Mouse (Mus musculus) common myeloid progenitor, adult 5-6 weeks (primary cell): ENCODE measurements around the gene Gm11568. TPM values are rescaled to one million over a fixed set of nuclear protein-coding genes. Genes with fewer than 3 reads are reported as not detected.
"Not testable (repeated sequence)": the region's sequence is repeated elsewhere in the genome, so short reads cannot be mapped to it uniquely, and the experiment has no call there.

Experiments
- ATAC-seq: replicated peaks from 2 replicates; pipeline ENCODE4 v1.8.0; 2016; ENCODE audit warnings: low read depth, mild to moderate bottlenecking, moderate TSS enrichment, inconsistent platforms; ENCODE audit not compliant: poor library complexity, severe bottlenecking
- total RNA-seq: library from RNA; stranded (forward); fragments of 200-1000, 187-1606 nt; gene quantifications from 2 replicates; pipeline ENCODE4 v1.2.3, GENCODE M21; 2017

The Gm11568 gene
- total RNA-seq: not detected in 2 replicates

GRCm38 (mm10) chr11:99857617-99858016, at the start of gene Gm11568:
TSS of gene Gm11568 (plus strand) at chr11:99857917.
- ATAC-seq: no peak

GRCm38 (mm10) chr11:99809792-99810191, 47.9 kb upstream of the Gm11568 start, which contains the start of gene Krtap4-13:
TSS of gene Krtap4-13 (minus strand) at chr11:99809892.
- not testable (repeated sequence) for ATAC-seq

GRCm38 (mm10) chr11:99815566-99815965, 42.2 kb upstream of the Gm11568 start, which contains the start of gene Gm11564:
TSS of gene Gm11564 (minus strand) at chr11:99815666.
- ATAC-seq: not testable (repeated sequence)

- no peak for ATAC-seq
These were observed 19.8 kb upstream of the Gm11568 start, which contains the start of gene 2300003K06Rik for GRCm38 (mm10) chr11:99837966-99838365. TSS of gene 2300003K06Rik (minus strand) at chr11:99838066.

- ATAC-seq: no peak
These were observed 15.5 kb upstream of the Gm11568 start for GRCm38 (mm10) chr11:99842185-99842584.

- no peak for ATAC-seq
These were observed 11.0 kb upstream of the Gm11568 start for GRCm38 (mm10) chr11:99846746-99847145.

- ATAC-seq: no peak
These were observed 6.2 kb upstream of the Gm11568 start, which contains the start of gene Krtap4-16 for GRCm38 (mm10) chr11:99851508-99851907. TSS of gene Krtap4-16 (minus strand) at chr11:99851608.

GRCm38 (mm10) chr11:99854121-99854520, 3.6 kb upstream of the Gm11568 start:
- no peak for ATAC-seq

- no peak for ATAC-seq
These were observed 1.0 kb downstream of the Gm11568 start for GRCm38 (mm10) chr11:99858761-99859160.

GRCm38 (mm10) chr11:99864176-99864575, 6.5 kb downstream of the Gm11568 start, which contains the start of gene Gm11559:
TSS of gene Gm11559 (plus strand) at chr11:99864476.
- ATAC-seq: not testable (repeated sequence)

GRCm38 (mm10) chr11:99873089-99873488, 15.4 kb downstream of the Gm11568 start, which contains the start of gene Krtap9-1:
TSS of gene Krtap9-1 (plus strand) at chr11:99873389.
- not testable (repeated sequence) for ATAC-seq

- ATAC-seq: not testable (repeated sequence)
These were observed 21.2 kb downstream of the Gm11568 start, which contains the start of gene Gm11567 for GRCm38 (mm10) chr11:99878887-99879286. TSS of gene Gm11567 (plus strand) at chr11:99879187.

- ATAC-seq: no peak
These were observed 49.9 kb downstream of the Gm11568 start, which contains the start of gene Krtap31-1 for GRCm38 (mm10) chr11:99907620-99908019. TSS of gene Krtap31-1 (plus strand) at chr11:99907920.

Other genes with a start within 250 kb of the Gm11568 start
- gene Gm11937, start 247.7 kb upstream of the Gm11568 start, total RNA-seq: not detected in 2 replicates
- gene Krtap2-4, start 243.1 kb upstream of the Gm11568 start, total RNA-seq: not detected in 2 replicates
- gene Gm11562, start 237.5 kb upstream of the Gm11568 start, total RNA-seq: not detected in 2 replicates
- gene Krtap4-1, start 229.7 kb upstream of the Gm11568 start, total RNA-seq: not detected in 2 replicates
- gene Krtap4-2, start 222.8 kb upstream of the Gm11568 start, total RNA-seq: not detected in 2 replicates
- not detected in 2 replicates for gene Krtap4-7, start 213.8 kb upstream of the Gm11568 start, total RNA-seq
- not detected in 2 replicates for gene Gm11555, start 207.7 kb upstream of the Gm11568 start, total RNA-seq
- not detected in 2 replicates for gene Gm11563, start 199.0 kb upstream of the Gm11568 start, total RNA-seq
- not detected in 2 replicates for gene Krtap4-6, start 192.0 kb upstream of the Gm11568 start, total RNA-seq
- gene Gm14190, start 167.2 kb upstream of the Gm11568 start, total RNA-seq: not detected in 2 replicates
- not detected in 2 replicates for gene Gm14180, start 123.6 kb upstream of the Gm11568 start, total RNA-seq
- gene Gm11595, start 85.0 kb upstream of the Gm11568 start, total RNA-seq: not detected in 2 replicates
- not detected in 2 replicates for gene Krtap4-8, start 77.2 kb upstream of the Gm11568 start, total RNA-seq
- gene Krtap4-9, start 72.7 kb upstream of the Gm11568 start, total RNA-seq: not detected in 2 replicates
- not detected in 2 replicates for gene Gm11596, start 64.5 kb upstream of the Gm11568 start, total RNA-seq
- not detected in 2 replicates for gene Gm11569, start 59.0 kb upstream of the Gm11568 start, total RNA-seq
- gene Gm11554, start 53.5 kb upstream of the Gm11568 start, total RNA-seq: not detected in 2 replicates
- gene Krtap4-13, start 48.0 kb upstream of the Gm11568 start, total RNA-seq: not detected in 2 replicates
- gene Gm11564, start 42.3 kb upstream of the Gm11568 start, total RNA-seq: not detected in 2 replicates
- not detected in 2 replicates for gene 2300003K06Rik, start 19.9 kb upstream of the Gm11568 start, total RNA-seq
- gene Krtap4-16, start 6.3 kb upstream of the Gm11568 start, total RNA-seq: not detected in 2 replicates
- not detected in 2 replicates for gene Gm11559, start 6.6 kb downstream of the Gm11568 start, total RNA-seq
- gene Krtap9-1, start 15.5 kb downstream of the Gm11568 start, total RNA-seq: not detected in 2 replicates
- gene Gm11567, start 21.3 kb downstream of the Gm11568 start, total RNA-seq: not detected in 2 replicates
- gene Krtap31-1, start 50.0 kb downstream of the Gm11568 start, total RNA-seq: not detected in 2 replicates
- gene Gm11565, start 56.8 kb downstream of the Gm11568 start, total RNA-seq: not detected in 2 replicates
- gene Krtap31-2, start 78.4 kb downstream of the Gm11568 start, total RNA-seq: not detected in 2 replicates
- gene Krtap9-5, start 90.6 kb downstream of the Gm11568 start, total RNA-seq: not detected in 2 replicates
- not detected in 2 replicates for gene Krtap29-1, start 121.1 kb downstream of the Gm11568 start, total RNA-seq
- gene Krtap16-1, start 128.7 kb downstream of the Gm11568 start, total RNA-seq: not detected in 2 replicates
- not detected in 2 replicates for gene Krtap17-1, start 136.1 kb downstream of the Gm11568 start, total RNA-seq
- gene Krt33a, start 158.3 kb downstream of the Gm11568 start, total RNA-seq: not detected in 2 replicates
- not detected in 2 replicates for gene Krt33b, start 172.0 kb downstream of the Gm11568 start, total RNA-seq
- not detected in 2 replicates for gene Krt34, start 183.6 kb downstream of the Gm11568 start, total RNA-seq
- gene Krt31, start 192.6 kb downstream of the Gm11568 start, total RNA-seq: not detected in 2 replicates
- gene Krt32, start 230.3 kb downstream of the Gm11568 start, total RNA-seq: not detected in 2 replicates
- gene Krt35, start 238.3 kb downstream of the Gm11568 start, total RNA-seq: not detected in 2 replicates
- not detected in 2 replicates for gene Krt36, start 247.7 kb downstream of the Gm11568 start, total RNA-seq